ENCODE assay signal across 28 mouse cellular contexts in genomic region chr9:44801669-44802068, GRCm38 (mm10). TPM values are rescaled to one million over a fixed set of nuclear protein-coding genes. Genes with fewer than 3 reads are reported as not detected.
A peak's percentile ranks its signal among the peaks of the same experiment; 100 is the strongest.
DNase-seq lines count a peak whose midpoint lies in the region; ATAC-seq and TF ChIP-seq lines count a peak whose summit lies in the region.
"Had no signal": no experiment of that assay in that cellular context is flagged by ENCODE, and none has a peak within 500 bp of the region (broad histone marks: within the 10 kb centered on the region; RNA-seq: fewer than 3 reads in every experiment).

No protein-coding gene starts in this region.

- H3K9me3 ChIP-seq in stomach, embryonic 16.5 days (replicated peaks; ENCODE audit: control insufficient read depth, low read length) = no peaks in the 10 kb centered on the region
- no peaks in the 10 kb centered on the region for H3K9me3 ChIP-seq in stomach, postnatal 0 days (ENCODE audit: control insufficient read depth, low read length)
- no peaks in the 10 kb centered on the region for H3K9me3 ChIP-seq in kidney, postnatal 0 days (replicated peaks; ENCODE audit: low read length)
- H3K9me3 ChIP-seq: embryonic facial prominence, embryonic 12.5 days; forebrain, embryonic 13.5 days; G1E; hindbrain, embryonic 13.5 days; limb, embryonic 15.5 days; midbrain, embryonic 12.5 days; neural tube, embryonic 15.5 days; stomach, embryonic 15.5 days had no signal

- no peaks in the 10 kb centered on the region; the same call in 1 of the 2 replicates for H3K36me3 ChIP-seq in stomach, embryonic 16.5 days (ENCODE audit: control insufficient read depth, insufficient read depth, low read length)
- H3K36me3 ChIP-seq in stomach, postnatal 0 days (ENCODE audit: control insufficient read depth, insufficient read depth, low read length) = peaks cover 4% of the 10 kb centered on the region
- peaks cover 12% of the 10 kb centered on the region for H3K36me3 ChIP-seq in kidney, postnatal 0 days (ENCODE audit: insufficient read depth, low read length)
- H3K36me3 ChIP-seq in heart, adult 2 months (ENCODE audit: control insufficient read depth, insufficient read depth, low read length) = no peaks in the 10 kb centered on the region

- peak; percentile 43 for DNase-seq in kidney, adult 18-20 months
- DNase-seq in kidney, postnatal 14 days = no peak
- DNase-seq in stomach, postnatal 0 days (ENCODE audit: low spot score) = no peak
- DNase-seq in kidney, postnatal 0 days (ENCODE audit: low spot score) = no peak
- no peak for DNase-seq in heart, adult 2 months
- no peak for DNase-seq in layer of hippocampus, adult 9-10 months (ENCODE audit: low spot score)
- DNase-seq: adrenal gland, adult 8-10 months; cerebellum, adult 18-20 months; cerebellum, postnatal 14 days; heart, postnatal 36 days; left cerebral cortex, postnatal 4 days; thymus, adult 2 months; thymus, postnatal 4 days had no signal

- WGBS in stomach, embryonic 16.5 days = 70% methylated on average over 6 of the region's 6 CpGs
- 66% methylated on average over 6 of the region's 6 CpGs for WGBS in stomach, postnatal 0 days
- WGBS in kidney, postnatal 0 days = 84% methylated on average over 6 of the region's 6 CpGs
- 74% methylated on average over 6 of the region's 6 CpGs for WGBS in heart, adult 2 months

- no peak for ATAC-seq in stomach, embryonic 16.5 days (ENCODE audit: insufficient read depth, low FRiP score)
- ATAC-seq in stomach, postnatal 0 days (ENCODE audit: low FRiP score, low TSS enrichment) = no peak
- no peak for ATAC-seq in kidney, postnatal 0 days (replicated peaks; ENCODE audit: low FRiP score, low read depth)
- peak; percentile 29; the same call in 1 of the 2 replicates for ATAC-seq in megakaryocyte, adult 5-6 weeks (ENCODE audit: poor library complexity, severe bottlenecking)
- ATAC-seq: activated CD4-positive, CD25-positive, alpha-beta regulatory T cell, adult 4 months; forebrain, embryonic 13.5 days; lung, postnatal 0 days had no signal

- TF ChIP-seq POLR2A in heart, adult 2 months (IDR thresholded peaks at IDR 0.05; ENCODE audit: insufficient read depth, low read depth, low read length) = no peak

- no peaks in the 10 kb centered on the region for H3K27me3 ChIP-seq in stomach, embryonic 16.5 days (ENCODE audit: control insufficient read depth, insufficient read depth, low read length)
- H3K27me3 ChIP-seq in stomach, postnatal 0 days (ENCODE audit: control insufficient read depth, insufficient read depth, low read length) = no peaks in the 10 kb centered on the region
- no peaks in the 10 kb centered on the region for H3K27me3 ChIP-seq in kidney, postnatal 0 days (ENCODE audit: insufficient read depth, low read length)
- H3K27me3 ChIP-seq in heart, adult 2 months (ENCODE audit: control insufficient read depth, insufficient read depth, low read length) = no peaks in the 10 kb centered on the region
- H3K27me3 ChIP-seq: neural tube, embryonic 15.5 days had no signal

- no peak overlapping the region for H3K9ac ChIP-seq in stomach, embryonic 16.5 days (ENCODE audit: low read length)
- no peak overlapping the region for H3K9ac ChIP-seq in stomach, postnatal 0 days (ENCODE audit: low read length)
- 0 out of 2 replicates have a peak overlapping the region, but pooled peaks have one; percentile 27 for H3K9ac ChIP-seq in kidney, postnatal 0 days (ENCODE audit: low read depth, low read length)
- no peak overlapping the region for H3K9ac ChIP-seq in heart, adult 2 months (ENCODE audit: low read depth, low read length)
- H3K9ac ChIP-seq: embryonic facial prominence, embryonic 12.5 days; forebrain, embryonic 13.5 days; hindbrain, embryonic 13.5 days; limb, embryonic 15.5 days; midbrain, embryonic 12.5 days; neural tube, embryonic 15.5 days; stomach, embryonic 15.5 days had no signal

- no peak for TF ChIP-seq CTCF in stomach, postnatal 0 days (IDR thresholded peaks at IDR 0.05; ENCODE audit: low read depth)
- no peak for TF ChIP-seq CTCF in kidney, postnatal 0 days (IDR thresholded peaks at IDR 0.05; ENCODE audit: low read depth)
- TF ChIP-seq CTCF in heart, adult 2 months (IDR thresholded peaks at IDR 0.05) = no peak

- TF ChIP-seq EP300 in stomach, postnatal 0 days (optimal IDR thresholded peaks at IDR 0.05) = no peak
- no peak for TF ChIP-seq EP300 in heart, adult 2 months (IDR thresholded peaks at IDR 0.05; ENCODE audit: insufficient read depth, low read depth, low read length)

- no peak overlapping the region for H3K4me3 ChIP-seq in stomach, embryonic 16.5 days (replicated peaks; ENCODE audit: low read length)
- no peak overlapping the region for H3K4me3 ChIP-seq in stomach, postnatal 0 days (ENCODE audit: low read depth, low read length)
- H3K4me3 ChIP-seq in kidney, postnatal 0 days (replicated peaks; ENCODE audit: low read depth, low read length) = no peak overlapping the region
- no peak overlapping the region for H3K4me3 ChIP-seq in heart, adult 2 months
- H3K4me3 ChIP-seq: embryonic facial prominence, embryonic 12.5 days; forebrain, embryonic 13.5 days; hindbrain, embryonic 13.5 days; left cerebral cortex, adult 2 months; limb, embryonic 15.5 days; midbrain, embryonic 12.5 days; neural tube, embryonic 15.5 days; stomach, embryonic 15.5 days had no signal

- intact Hi-C loops in heart, adult 2 months (cut with DNase I) = no loop called here

- H3K4me1 ChIP-seq in stomach, embryonic 16.5 days (ENCODE audit: control insufficient read depth, insufficient read depth, low read length) = peaks cover 12% of the 10 kb centered on the region
- H3K4me1 ChIP-seq in stomach, postnatal 0 days (replicated peaks; ENCODE audit: control insufficient read depth, insufficient read depth) = no peaks in the 10 kb centered on the region
- no peaks in the 10 kb centered on the region; the same call in 1 of the 2 replicates for H3K4me1 ChIP-seq in kidney, postnatal 0 days (replicated peaks; ENCODE audit: insufficient read depth, low read length)
- no peaks in the 10 kb centered on the region for H3K4me1 ChIP-seq in heart, adult 2 months (ENCODE audit: control insufficient read depth, insufficient read depth, low read length)

- no peak overlapping the region for H3K4me2 ChIP-seq in stomach, embryonic 16.5 days (ENCODE audit: low read depth, low read length)
- H3K4me2 ChIP-seq in stomach, postnatal 0 days (replicated peaks; ENCODE audit: low read depth) = no peak overlapping the region
- peak overlapping the region; percentile 68 for H3K4me2 ChIP-seq in kidney, postnatal 0 days (ENCODE audit: low read length)
- H3K4me2 ChIP-seq: embryonic facial prominence, embryonic 12.5 days; forebrain, embryonic 13.5 days; hindbrain, embryonic 13.5 days; limb, embryonic 15.5 days; midbrain, embryonic 12.5 days; neural tube, embryonic 15.5 days; stomach, embryonic 15.5 days had no signal

- H3K27ac ChIP-seq in stomach, embryonic 16.5 days (ENCODE audit: low read length) = peak overlapping the region; percentile 17; the same call in 1 of the 2 replicates
- no peak overlapping the region for H3K27ac ChIP-seq in stomach, postnatal 0 days (replicated peaks)
- H3K27ac ChIP-seq in kidney, postnatal 0 days = peak overlapping the region; percentile 87
- H3K27ac ChIP-seq in heart, adult 2 months = no peak overlapping the region
- H3K27ac ChIP-seq: embryonic facial prominence, embryonic 12.5 days; forebrain, embryonic 13.5 days; hindbrain, embryonic 13.5 days; left cerebral cortex, adult 2 months; limb, embryonic 15.5 days; midbrain, embryonic 12.5 days; neural tube, embryonic 15.5 days; stomach, embryonic 15.5 days had no signal

- H3K79me2 ChIP-seq in heart, adult 2 months (replicated peaks; ENCODE audit: control insufficient read depth, insufficient read depth, low read length) = no peaks in the 10 kb centered on the region

RNA-seq across cellular contexts. Expression of gene Ttc36, which starts 1.2 kb away (rescaled TPM):
- polyA plus RNA-seq in stomach, embryonic 16.5 days (2015; fragmentation: Nextera tagmentation; extraction: Ambion mirVana) = 8.3 and 8.5 TPM in 2 replicates
- 8.6 and 9.2 TPM in 2 replicates for polyA plus RNA-seq in stomach, postnatal 0 days (2015; fragmentation: Nextera tagmentation; extraction: Ambion mirVana)
- 514 and 515 TPM in 2 replicates for polyA plus RNA-seq in kidney, postnatal 0 days (2015; fragmentation: Nextera tagmentation; extraction: Ambion mirVana)
- total RNA-seq in megakaryocyte, adult 5-6 weeks (2015) = 0.18 and 0.65 TPM in 2 replicates
- not detected in 2 replicates for total RNA-seq in megakaryocyte, adult 5-6 weeks (2017)
- under 1 TPM; 0.96 to 0.97 TPM for total RNA-seq in heart, adult 2 months (2021)
- polyA plus RNA-seq in heart, adult 2 months (2012; rRNA removed) = 0.53 and 1.3 TPM in 2 replicates
- total RNA-seq: G1E; granulocyte monocyte progenitor cell, adult 5-6 weeks had no signal
- polyA plus RNA-seq: forebrain, embryonic 13.5 days; heart, embryonic 14.5 days; midbrain, embryonic 12.5 days had no signal

RNA-seq across cellular contexts. Expression of gene Tmem25, which starts 2.6 kb away (rescaled TPM):
- polyA plus RNA-seq in stomach, embryonic 16.5 days (2015; fragmentation: Nextera tagmentation; extraction: Ambion mirVana) = 3.6 and 4.5 TPM in 2 replicates
- 1.7 and 1.9 TPM in 2 replicates for polyA plus RNA-seq in stomach, postnatal 0 days (2015; fragmentation: Nextera tagmentation; extraction: Ambion mirVana)
- 36.0 and 38.0 TPM in 2 replicates for polyA plus RNA-seq in kidney, postnatal 0 days (2015; fragmentation: Nextera tagmentation; extraction: Ambion mirVana)
- 0.23 and 0.45 TPM in 2 replicates for total RNA-seq in megakaryocyte, adult 5-6 weeks (2015)
- 0.16 and 0.51 TPM in 2 replicates for total RNA-seq in megakaryocyte, adult 5-6 weeks (2017)
- total RNA-seq in heart, adult 2 months (2021) = 10 to 100 TPM; 10.6 to 10.9 TPM
- polyA plus RNA-seq in heart, adult 2 months (2012; rRNA removed) = 22.5 and 27.2 TPM in 2 replicates
- total RNA-seq: granulocyte monocyte progenitor cell, adult 5-6 weeks had no signal

RNA-seq across cellular contexts. Expression of gene Ift46, which starts 34.0 kb away (rescaled TPM):
- polyA plus RNA-seq in stomach, embryonic 16.5 days (2015; fragmentation: Nextera tagmentation; extraction: Ambion mirVana) = 76.3 and 77.3 TPM in 2 replicates
- polyA plus RNA-seq in stomach, postnatal 0 days (2015; fragmentation: Nextera tagmentation; extraction: Ambion mirVana) = 55.5 and 61.9 TPM in 2 replicates
- polyA plus RNA-seq in kidney, postnatal 0 days (2015; fragmentation: Nextera tagmentation; extraction: Ambion mirVana) = 98.3 and 109 TPM in 2 replicates
- 38.5 and 53.7 TPM in 2 replicates for total RNA-seq in megakaryocyte, adult 5-6 weeks (2015)
- 27.6 and 40.8 TPM in 2 replicates for total RNA-seq in megakaryocyte, adult 5-6 weeks (2017)
- 10 to 100 TPM; 22.7 to 27.8 TPM for total RNA-seq in heart, adult 2 months (2021)
- polyA plus RNA-seq in heart, adult 2 months (2012; rRNA removed) = 28.3 and 36.1 TPM in 2 replicates

RNA-seq across cellular contexts. Expression of gene Arcn1, which starts 34.0 kb away (rescaled TPM):
- 212 and 218 TPM in 2 replicates for polyA plus RNA-seq in stomach, embryonic 16.5 days (2015; fragmentation: Nextera tagmentation; extraction: Ambion mirVana)
- polyA plus RNA-seq in stomach, postnatal 0 days (2015; fragmentation: Nextera tagmentation; extraction: Ambion mirVana) = 98.1 TPM in 2 replicates
- polyA plus RNA-seq in kidney, postnatal 0 days (2015; fragmentation: Nextera tagmentation; extraction: Ambion mirVana) = 135 and 149 TPM in 2 replicates
- total RNA-seq in megakaryocyte, adult 5-6 weeks (2015) = 126 and 151 TPM in 2 replicates
- total RNA-seq in megakaryocyte, adult 5-6 weeks (2017) = 165 and 172 TPM in 2 replicates
- total RNA-seq in heart, adult 2 months (2021) = 10 to 100 TPM; 78.6 to 93.9 TPM
- 28.2 and 57.5 TPM in 2 replicates for polyA plus RNA-seq in heart, adult 2 months (2012; rRNA removed)

Comparison
In these comparisons a context has a peak if more than half of its experiments do, and no peak if none do; other contexts are left out.
1. H3K27ac ChIP-seq: peak in stomach, embryonic 16.5 days (single experiment) and kidney, postnatal 0 days (single experiment); none in stomach, postnatal 0 days (single experiment) and heart, adult 2 months (single experiment).
2. RNA of gene Ttc36, which starts 1.2 kb away (polyA plus RNA-seq): 514 to 515 TPM in kidney, postnatal 0 days; 8.6 to 9.2 TPM in stomach, postnatal 0 days, 8.3 to 8.5 TPM in stomach, embryonic 16.5 days and 0.53 to 1.3 TPM in heart, adult 2 months; every median in the first group is over 10 times any median in the second.